Mouse (Mus musculus) MEL (cell line): ENCODE data around the gene Sorcs2. TPM values are rescaled to one million over a fixed set of nuclear protein-coding genes. Genes with fewer than 3 reads are reported as not detected.

Experiments used
- DNase-seq: peaks from one replicate; pipeline ENCODE4 v3.0.0; 2011; ENCODE audit warnings: low read depth, low spot score
- H3K27ac ChIP-seq: 2 replicates; pipeline ENCODE4 v1.5.1; 2012; ENCODE audit warnings: low read depth, mild to moderate bottlenecking, control low read depth, low read length, moderate library complexity; ENCODE audit not compliant: control insufficient read depth
- H3K27me3 ChIP-seq, 2 experiments: fragments of 150-350 bp in 1 of 2; sonication (generic) in 1 of 2; 2 replicates each; pipeline ENCODE4 v1.6.1; 2012; ENCODE audit warnings: low read length in 2 of 2, mild to moderate bottlenecking in 2 of 2, improper control_type of control experiment in 1 of 2, moderate library complexity in 1 of 2; ENCODE audit not compliant: insufficient read depth in 2 of 2, control insufficient read depth in 1 of 2
- H3K36me3 ChIP-seq, 2 experiments: 2 replicates each; pipeline ENCODE4 v1.6.1; 2012 to 2014; ENCODE audit warnings: low read length in 2 of 2, improper control_type of control experiment in 1 of 2, inconsistent platforms in 1 of 2, mild to moderate bottlenecking in 1 of 2; ENCODE audit not compliant: insufficient read depth in 2 of 2, control insufficient read depth in 1 of 2
- H3K4me1 ChIP-seq, 2 experiments: fragments of 150-350 bp in 1 of 2; sonication (generic) in 1 of 2; 2 replicates each; pipeline ENCODE4 v1.6.1; 2012; ENCODE audit warnings: low read length in 2 of 2, improper control_type of control experiment in 1 of 2, mild to moderate bottlenecking in 1 of 2; ENCODE audit not compliant: insufficient read depth in 2 of 2, control insufficient read depth in 1 of 2
- H3K4me3 ChIP-seq, 2 experiments: fragments of 150-350 bp in 1 of 2; sonication (generic) in 1 of 2; 2 replicates each; pipeline ENCODE4 v1.5.1; 2012; ENCODE audit warnings: low read depth in 2 of 2, low read length in 2 of 2, mild to moderate bottlenecking in 2 of 2, moderate library complexity in 2 of 2, control low read depth in 1 of 2, improper control_type of control experiment in 1 of 2; ENCODE audit not compliant: control insufficient read depth in 1 of 2, insufficient read depth in 1 of 2
- H3K79me2 ChIP-seq: 2 replicates; pipeline ENCODE4 v1.6.1; 2012; ENCODE audit warnings: mild to moderate bottlenecking, low read length, moderate library complexity; ENCODE audit not compliant: control insufficient read depth, poor library complexity, insufficient read depth
- H3K9ac ChIP-seq: 2 replicates; pipeline ENCODE4 v1.6.1; 2012; ENCODE audit warnings: low read depth, mild to moderate bottlenecking, control low read depth, low read length, moderate library complexity; ENCODE audit not compliant: control insufficient read depth, poor library complexity, severe bottlenecking
- H3K9me3 ChIP-seq: fragments of 150-350 bp; sonication (generic); replicated peaks from 2 replicates; pipeline ENCODE4 v1.6.1; 2012; ENCODE audit warnings: mild to moderate bottlenecking, low read length, improper control_type of control experiment, moderate library complexity; ENCODE audit not compliant: insufficient read depth
- BHLHE40 ChIP-seq: IDR thresholded peaks from 2 replicates; pipeline ENCODE4 v1.6.1; 2012; ENCODE audit warnings: low read depth, mild to moderate bottlenecking, inconsistent platforms, low read length, improper control_type of control experiment, borderline replicate concordance
- CHD1 ChIP-seq: IDR thresholded peaks from 2 replicates; pipeline ENCODE4 v1.6.1; 2012; ENCODE audit warnings: low read depth, mild to moderate bottlenecking, inconsistent platforms, low read length, improper control_type of control experiment
- EP300 ChIP-seq, 2 experiments: IDR thresholded peaks; 2 replicates each; pipeline ENCODE4 v1.6.1; 2011; ENCODE audit warnings: improper control_type of control experiment in 2 of 2, low read length in 2 of 2, low read depth in 1 of 2, mild to moderate bottlenecking in 1 of 2
- GABPA ChIP-seq: IDR thresholded peaks from 2 replicates; pipeline ENCODE4 v1.6.1; 2012; ENCODE audit warnings: low read depth, mild to moderate bottlenecking, inconsistent platforms, low read length, improper control_type of control experiment, moderate library complexity
- GATA1 ChIP-seq: IDR thresholded peaks from 2 replicates; pipeline ENCODE4 v1.6.1; 2011; ENCODE audit warnings: low read depth, low read length, improper control_type of control experiment
- HCFC1 ChIP-seq: IDR thresholded peaks from 2 replicates; pipeline ENCODE4 v1.6.1; 2012; ENCODE audit warnings: low read depth, mild to moderate bottlenecking, inconsistent platforms, low read length, improper control_type of control experiment, moderate library complexity
- JUND ChIP-seq: IDR thresholded peaks from 2 replicates; pipeline ENCODE4 v1.6.1; 2011; ENCODE audit warnings: low read depth, mild to moderate bottlenecking, improper control_type of control experiment, low read length
- KAT2A ChIP-seq: conservative IDR thresholded peaks from 2 replicates; pipeline ENCODE4 v1.6.1; 2012; ENCODE audit warnings: low read depth, low read length, improper control_type of control experiment, inconsistent platforms
- MAX ChIP-seq: IDR thresholded peaks from 2 replicates; pipeline ENCODE4 v1.6.1; 2011; ENCODE audit warnings: low read length, improper control_type of control experiment
- MEF2A ChIP-seq: IDR thresholded peaks from 2 replicates; pipeline ENCODE4 v1.6.1; 2014; ENCODE audit warnings: low read depth, mild to moderate bottlenecking, inconsistent platforms, low read length, improper control_type of control experiment; ENCODE audit not compliant: poor library complexity, insufficient replicate concordance, severe bottlenecking; ENCODE audit errors: extremely low read depth
- POLR2AphosphoS5 ChIP-seq: IDR thresholded peaks from 2 replicates; pipeline ENCODE4 v1.6.1; 2012; ENCODE audit warnings: low read depth, borderline replicate concordance, mild to moderate bottlenecking, inconsistent platforms, low read length, moderate library complexity, mixed read lengths
- SIN3A ChIP-seq: IDR thresholded peaks from 2 replicates; pipeline ENCODE4 v1.6.1; 2012; ENCODE audit warnings: low read length, improper control_type of control experiment, inconsistent platforms
- ZC3H11A ChIP-seq: IDR thresholded peaks from 2 replicates; pipeline ENCODE4 v1.6.1; 2012; ENCODE audit warnings: low read depth, mild to moderate bottlenecking, inconsistent platforms, low read length, improper control_type of control experiment
- ZKSCAN1 ChIP-seq: IDR thresholded peaks from 2 replicates; pipeline ENCODE4 v1.6.1; 2012; ENCODE audit warnings: low read depth, mild to moderate bottlenecking, inconsistent platforms, low read length, improper control_type of control experiment, moderate library complexity
- polyA plus RNA-seq, 2 experiments: library from polyadenylated mRNA; stranded (reverse) in 1 of 2; unstranded in 1 of 2; fragments of >175 nt in 1 of 2; fragments of >200 nt in 1 of 2; gene quantifications; 2 replicates each; pipeline versions ENCODE4 v1.2.1 to v1.2.4; 2012; ENCODE audit warnings: low replicate concordance in 2 of 2, low read depth in 1 of 2; ENCODE audit not compliant: insufficient read length in 2 of 2, insufficient read depth in 1 of 2, missing spikeins in 1 of 2
- total RNA-seq: library from RNA; depleted of rRNA; stranded (reverse); fragments of 300-350 nt; gene quantifications from 2 replicates; pipeline ENCODE4 v1.2.3, GENCODE M21; 2012; rRNA removed

Sorcs2 gene
- total and polyA plus RNA-seq, 3 experiments: not detected

DNA sequence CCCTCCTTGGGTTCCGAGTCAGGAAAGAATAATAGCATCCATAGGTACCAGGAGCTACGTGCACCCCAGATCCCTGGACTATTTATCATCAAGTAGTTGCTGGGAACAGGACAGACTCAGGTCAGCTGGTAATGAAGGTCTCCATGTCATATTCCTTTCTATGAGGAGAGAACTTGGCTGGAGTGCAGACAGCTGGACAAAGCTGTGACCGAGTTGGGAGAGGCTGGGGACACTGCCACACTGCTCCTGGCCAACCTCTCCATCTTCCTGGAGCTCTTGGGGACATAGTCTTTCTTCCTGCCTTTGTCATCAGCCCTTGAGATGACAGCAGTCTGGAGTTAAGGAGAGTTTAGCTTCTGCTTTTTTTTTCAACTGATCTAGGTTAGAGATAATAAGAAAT is 428.1 kb downstream of the Sorcs2 start:
- Histone ChIP-seq H3K36me3 (no peaks in the 10 kb centered on the region), H3K79me2 (no peaks in the 10 kb centered on the region), H3K27me3 (no peaks in the 10 kb centered on the region), H3K4me3 (no peak overlapping the region)
- DNase-seq: no peak
- no peak for TF ChIP-seq KAT2A
- no peak for TF ChIP-seq MAX
- TF ChIP-seq JUND: no peak
- no peak for TF ChIP-seq GATA1
- no peak for TF ChIP-seq CHD1
- TF ChIP-seq ZKSCAN1: no peak
- no peak for TF ChIP-seq MEF2A
- no peak for TF ChIP-seq ZC3H11A
- TF ChIP-seq HCFC1: no peak
- TF ChIP-seq EP300 (IDR thresholded peaks at IDR 0.05; ENCODE audit: low read depth in 1 of 2, low read length in 2 of 2): no peak
- TF ChIP-seq POLR2AphosphoS5: no peak
- TF ChIP-seq GABPA: no peak
- no peak for TF ChIP-seq BHLHE40
- TF ChIP-seq SIN3A: no peak
- TF ChIP-seq, all 39 proteins: peak for 0
- Histone ChIP-seq H3K9me3 (no peaks in the 10 kb centered on the region), H3K27ac (no peak overlapping the region), H3K9ac (no peak overlapping the region), H3K4me1 (no peaks in the 10 kb centered on the region)

Other genes starting within 250 kb of the Sorcs2 start
- gene Psapl1, start 194.1 kb downstream of the Sorcs2 start, total RNA-seq: not detected in 2 replicates
- gene Psapl1, start 194.1 kb downstream of the Sorcs2 start, polyA plus RNA-seq: not detected
- 68.0 and 75.7 TPM in 2 replicates for gene Grpel1, start 66.9 kb upstream of the Sorcs2 start, total RNA-seq
- 10 to 100 TPM; 41.1 to 87.4 TPM for gene Grpel1, start 66.9 kb upstream of the Sorcs2 start, polyA plus RNA-seq
- gene Tada2b, start 86.1 kb upstream of the Sorcs2 start, total RNA-seq: 8.9 and 9.6 TPM in 2 replicates
- 10 to 100 TPM in 1 of 2 experiments, not detected in 1; 24.9 TPM for gene Tada2b, start 86.1 kb upstream of the Sorcs2 start, polyA plus RNA-seq
- gene Ccdc96, start 86.4 kb upstream of the Sorcs2 start, total RNA-seq: 0.23 and 0.31 TPM in 2 replicates
- under 1 TPM in 1 of 2 experiments, not detected in 1; 0.64 TPM for gene Ccdc96, start 86.4 kb upstream of the Sorcs2 start, polyA plus RNA-seq
- gene Tbc1d14, start 195.1 kb upstream of the Sorcs2 start, total RNA-seq: 7.3 and 9.6 TPM in 2 replicates
- gene Tbc1d14, start 195.1 kb upstream of the Sorcs2 start, polyA plus RNA-seq: 10 to 100 TPM in 1 of 2 experiments, not detected in 1; 35.6 TPM